Mouse (Mus musculus) liver, postnatal 0 days (tissue): ENCODE measurements around the gene Map2k1.

Experiments used
- CTCF ChIP-seq: sonication (generic); IDR thresholded peaks from 2 replicates; pipeline ENCODE4 v1.5.1; 2016; ENCODE audit warnings: antibody characterized with exemption, low read depth
- EP300 ChIP-seq: IDR thresholded peaks from 2 replicates; pipeline ENCODE4 v1.6.1; 2016; ENCODE audit warnings: antibody characterized with exemption, low read depth, mild to moderate bottlenecking

DNA sequence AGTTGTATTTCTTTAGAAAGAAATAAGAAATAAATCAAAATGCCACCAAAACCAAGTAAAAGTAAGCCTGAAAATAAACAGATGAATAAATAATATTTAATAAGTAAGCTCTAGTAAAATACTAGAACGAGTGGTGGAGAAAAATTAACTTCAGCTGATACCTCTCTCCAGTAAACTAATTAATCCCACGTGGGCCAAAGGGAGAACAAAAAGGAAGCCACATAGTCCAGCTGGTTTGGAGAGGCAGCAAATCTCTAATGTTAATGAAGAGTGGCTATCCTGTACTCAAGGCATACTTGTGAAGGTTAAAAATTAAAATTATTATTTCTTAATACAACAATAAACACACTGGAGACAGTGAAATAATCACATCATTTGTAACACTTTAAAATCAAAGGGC lies 13.3 kb downstream of the Map2k1 start:
- no peak for TF ChIP-seq CTCF
- TF ChIP-seq EP300, result no peak
